Mouse (Mus musculus) adrenal gland, adult 18-20 months (tissue): ENCODE measurements around the gene Vps26c. TPM values are rescaled to one million over a fixed set of nuclear protein-coding genes. Genes with fewer than 3 reads are reported as not detected.

Experiments
- DNase-seq, 2 experiments: peaks; one replicate each; pipeline ENCODE4 v3.0.0; 2021 to 2022; ENCODE audit warnings: low spot score in 2 of 2
- long read RNA-seq, 2 experiments: library from polyadenylated mRNA; stranded (forward); transcript quantifications; one replicate each; pipeline ENCODE4 v2.0.0; 2021
- total RNA-seq, 2 experiments: library from RNA; stranded (reverse); gene quantifications; 1 replicate in 1 of 2; 2 replicates in 1 of 2; pipeline ENCODE4 v1.2.3; 2021

The Vps26c gene
- 10 to 100 TPM; 54.0 to 54.3 TPM for total RNA-seq
- long read RNA-seq, experiment 1, transcript Vps26c-201 (8 exons, 2,547 nt): major isoform, 48 of 50 reads
- long read RNA-seq, experiment 1, partial matches to known transcripts: 0 of 50 reads
- long read RNA-seq, experiment 1, other reads (novel, unspliced or antisense): 2 of 50 reads
- long read RNA-seq, experiment 2, transcript Vps26c-201 (8 exons, 2,547 nt): major isoform, 106 of 121 reads
- long read RNA-seq, experiment 2, partial matches to known transcripts: 5 of 121 reads
- long read RNA-seq, experiment 2, other reads (novel, unspliced or antisense): 10 of 121 reads

GRCm38 (mm10) chr16:94526344-94527151, at the start of gene Vps26c:
Gene Vps26c, minus strand, starts transcription at chr16:94526830.
- DNase-seq: peak; percentile 95 to 96

- no peak for DNase-seq
Observed at GRCm38 (mm10) chr16:94575757-94576156, 49.1 kb upstream of the Vps26c start.

DNA sequence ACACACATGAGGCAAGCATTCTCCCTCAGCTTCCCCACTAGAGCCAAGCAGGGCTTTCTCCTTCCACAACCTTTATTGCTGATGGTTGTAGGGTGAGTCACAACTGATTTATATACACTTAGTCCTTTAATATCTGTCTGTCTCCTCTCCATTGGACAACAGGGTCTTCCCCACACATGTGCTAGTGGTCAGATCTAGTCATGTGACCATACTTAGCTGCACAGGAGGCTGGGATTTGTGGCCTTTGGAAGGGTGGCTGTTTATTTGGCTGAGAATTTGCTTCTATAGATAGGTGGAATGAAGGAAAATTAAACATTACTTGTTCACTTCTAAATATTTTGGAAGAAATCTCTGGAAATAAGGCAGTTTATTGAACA, 48.1 kb upstream of the Vps26c start:
- no peak for DNase-seq

GRCm38 (mm10) chr16:94574025-94574717, 47.5 kb upstream of the Vps26c start:
- DNase-seq: no peak

GRCm38 (mm10) chr16:94572422-94572821, 45.8 kb upstream of the Vps26c start:
- no peak for DNase-seq

GRCm38 (mm10) chr16:94571111-94571993, 44.7 kb upstream of the Vps26c start:
- no peak for DNase-seq

DNA sequence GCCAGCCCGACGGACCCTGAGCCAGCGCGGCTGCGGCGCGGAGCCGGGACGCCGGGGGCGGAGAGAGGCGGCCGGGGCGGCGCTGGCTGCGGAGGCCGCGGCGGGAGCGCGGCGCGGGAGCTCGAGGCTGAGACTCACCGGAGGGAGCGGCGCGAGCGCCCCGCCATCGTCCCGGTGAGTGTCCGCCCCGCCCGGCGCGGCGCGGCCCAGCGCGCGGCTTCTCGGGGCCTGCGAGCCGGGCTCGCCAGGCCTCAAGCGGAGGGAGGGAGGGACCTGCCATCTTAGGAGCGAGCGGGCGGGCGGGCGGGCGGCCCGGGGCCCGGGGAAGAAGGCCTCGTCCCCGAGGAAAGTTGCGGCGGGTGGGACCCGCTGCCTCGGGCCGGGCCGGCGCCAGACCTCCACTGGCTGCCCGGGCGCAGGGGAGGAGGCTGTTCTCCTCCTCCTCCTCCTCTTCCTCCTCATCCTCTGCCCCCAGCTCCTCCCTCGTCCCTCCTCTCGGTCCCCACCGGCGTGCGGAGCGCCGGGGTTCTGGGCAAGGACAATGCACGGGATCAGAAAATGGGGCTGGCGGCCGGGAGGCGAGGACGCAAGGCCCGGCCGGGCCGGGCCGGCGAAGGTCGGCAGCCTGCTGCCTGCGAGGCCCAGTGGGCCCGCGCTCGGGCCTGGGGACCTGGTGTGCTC, 43.9 kb upstream of the Vps26c start:
- DNase-seq: peak; percentile 72 to 78

- DNase-seq: peak; percentile 96 to 98
Observed at GRCm38 (mm10) chr16:94569229-94570176, 42.9 kb upstream of the Vps26c start, which contains the start of gene Dyrk1a. Gene Dyrk1a, plus strand, starts transcription at chr16:94570010.

- no peak for DNase-seq
Observed at GRCm38 (mm10) chr16:94568335-94569228, 42.0 kb upstream of the Vps26c start.

- no peak for DNase-seq
Observed at GRCm38 (mm10) chr16:94567751-94568150, 41.1 kb upstream of the Vps26c start.

- no peak for DNase-seq
Observed at GRCm38 (mm10) chr16:94566834-94567585, 40.4 kb upstream of the Vps26c start.

DNA sequence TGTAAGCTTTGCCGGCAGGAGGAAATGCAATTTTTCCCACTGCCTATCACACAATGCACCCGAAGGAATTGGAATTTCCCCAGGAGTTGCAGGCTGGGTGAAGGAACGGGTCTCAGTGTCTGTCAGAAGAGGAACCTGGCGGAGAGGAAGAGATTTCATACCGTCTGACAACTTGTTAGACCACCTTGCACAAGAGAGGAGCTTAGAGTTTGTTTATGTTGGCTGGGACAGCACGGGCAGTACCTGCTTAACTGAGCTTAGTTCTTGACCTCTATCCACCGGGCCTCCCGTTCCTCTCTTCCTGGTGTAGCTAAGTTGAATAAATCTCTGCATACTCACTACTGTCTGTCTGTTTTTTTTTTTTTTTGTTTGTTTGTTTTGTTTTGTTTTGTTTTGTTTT, 39.5 kb upstream of the Vps26c start:
- DNase-seq: no peak

GRCm38 (mm10) chr16:94560618-94561017, 34.0 kb upstream of the Vps26c start:
- no peak for DNase-seq

GRCm38 (mm10) chr16:94559782-94560181, 33.2 kb upstream of the Vps26c start:
- DNase-seq: no peak

GRCm38 (mm10) chr16:94559282-94559681, 32.7 kb upstream of the Vps26c start:
- DNase-seq: no peak

GRCm38 (mm10) chr16:94556228-94556627, 29.6 kb upstream of the Vps26c start:
- DNase-seq: no peak

DNA sequence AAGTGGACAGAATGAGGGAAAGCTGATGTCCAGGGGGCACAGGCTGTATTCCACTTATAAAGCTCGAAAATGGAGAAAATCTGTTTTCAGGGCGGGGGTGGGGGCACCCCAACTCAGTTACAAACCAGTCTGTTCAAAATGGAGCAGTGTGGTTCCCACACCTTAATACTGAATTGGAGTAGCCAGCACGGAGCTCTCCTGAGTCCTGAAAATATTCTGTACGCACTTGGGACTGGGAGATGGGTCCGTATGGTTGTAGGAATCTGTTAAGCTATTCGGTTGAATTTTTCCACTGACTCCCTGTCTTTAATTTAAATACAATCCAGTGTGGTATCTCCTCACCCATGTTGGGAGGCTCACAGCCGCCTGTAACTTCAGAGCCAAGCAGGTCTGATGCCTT, 28.7 kb upstream of the Vps26c start:
- no peak for DNase-seq
